Mouse (Mus musculus): ENCODE results near the gene Pde2a.
A peak's percentile ranks its signal among the peaks of the same experiment; 100 is the strongest.

DNA sequence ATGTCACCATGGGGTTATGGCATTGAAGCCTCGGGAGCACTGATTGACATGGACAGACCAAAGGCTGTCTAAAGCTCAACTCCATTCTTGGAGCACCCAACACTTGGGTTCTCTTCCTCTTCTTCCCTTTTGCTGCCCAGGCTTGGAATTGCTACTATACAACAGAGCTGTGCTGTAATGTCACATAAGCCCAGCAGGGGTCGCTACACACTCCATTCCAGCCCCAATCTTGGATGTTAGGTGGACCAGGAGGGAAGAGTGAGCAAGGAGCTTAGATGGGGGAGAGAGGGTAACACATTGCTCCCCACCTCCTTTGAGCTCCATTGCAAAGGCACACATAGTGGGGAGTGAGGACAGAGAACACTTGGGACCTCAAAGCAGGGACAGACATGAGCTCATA, 6.2 kb downstream of the Pde2a start:
- peak; percentile 85 for TF ChIP-seq CTCF (IDR thresholded peaks at IDR 0.05)
- no peak for TF ChIP-seq POLR2A (IDR thresholded peaks at IDR 0.05; ENCODE audit: insufficient read depth, low read depth, low read length)
- TF ChIP-seq EP300 (IDR thresholded peaks at IDR 0.05; ENCODE audit: insufficient read depth, low read depth, low read length), result no peak
